Mouse (Mus musculus) skeletal muscle tissue, postnatal 0 days (tissue): Measurements from ENCODE around the gene Olfr1153. TPM values are rescaled to one million over a fixed set of nuclear protein-coding genes. Genes with fewer than 3 reads are reported as not detected.

Experiments
- polyA plus RNA-seq: library from polyadenylated mRNA; unstranded; fragments of >200 nt; fragmentation: Nextera tagmentation; extraction: Ambion mirVana; gene quantifications from 2 replicates; pipeline ENCODE4 v1.2.1, GENCODE M21; 2015

The Olfr1153 gene
- polyA plus RNA-seq = not detected in 2 replicates

GRCm38 (mm10) chr2:87894662-87895061 is at the start of gene Olfr1153:
TSS of gene Olfr1153 (plus strand) at chr2:87894962.

GRCm38 (mm10) chr2:87855562-87855961 is 39.2 kb upstream of the Olfr1153 start, which contains the start of gene Olfr1151:
TSS of gene Olfr1151 (plus strand) at chr2:87855862.

GRCm38 (mm10) chr2:87866192-87866591 is 28.6 kb upstream of the Olfr1153 start, which contains the start of gene Olfr1152:
TSS of gene Olfr1152 (plus strand) at chr2:87866492.

DNA sequence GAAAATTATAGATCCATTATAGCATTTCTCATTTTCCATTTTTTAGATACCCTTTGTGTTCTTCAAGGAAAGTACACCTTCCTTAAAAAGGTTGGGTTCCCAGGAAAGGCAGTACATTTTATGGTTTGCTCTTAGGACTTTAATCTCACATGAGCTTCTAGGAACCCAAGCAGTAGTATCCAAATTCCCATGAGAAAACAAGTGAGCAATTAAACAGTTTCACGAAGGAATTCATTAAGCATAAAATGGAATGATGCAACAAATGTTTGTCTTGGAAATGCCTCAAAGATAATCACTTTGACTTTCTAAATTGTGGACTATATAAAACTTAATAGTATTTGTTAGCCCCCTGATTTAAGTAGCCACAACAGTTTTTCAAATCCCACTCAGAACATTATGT is 10.3 kb downstream of the Olfr1153 start, which contains the start of gene Olfr1154:
Gene Olfr1154 (minus strand): TSS at position 101 of the 400 bp plus-strand sequence.

DNA sequence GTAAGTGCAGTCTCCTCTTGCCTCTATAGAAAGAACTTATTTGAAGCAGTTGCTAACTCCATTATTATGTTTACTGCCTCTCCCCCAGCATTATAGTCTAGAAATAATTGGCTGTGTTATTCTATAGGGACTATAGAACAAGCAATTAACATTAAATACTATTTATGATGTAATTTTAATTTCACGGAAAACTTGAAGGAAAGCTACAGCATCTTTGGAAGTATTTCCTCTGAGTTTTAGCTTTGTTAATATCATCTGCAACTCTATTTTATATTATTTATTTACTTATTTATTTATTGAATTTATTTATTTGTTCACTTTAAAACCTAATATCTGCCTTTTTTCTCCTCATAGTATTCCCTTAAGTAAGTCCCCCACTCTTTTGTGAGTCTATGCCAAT is 50.3 kb downstream of the Olfr1153 start, which contains the start of gene Olfr1155:
Gene Olfr1155 (minus strand): TSS at position 101 of the 400 bp plus-strand sequence.

Other genes starting within 250 kb of the Olfr1153 start
- gene Olfr1133, start 247.6 kb upstream of the Olfr1153 start, polyA plus RNA-seq = not detected in 2 replicates
- gene Olfr1134, start 236.5 kb upstream of the Olfr1153 start, polyA plus RNA-seq = not detected in 2 replicates
- gene Olfr1135, start 221.3 kb upstream of the Olfr1153 start, polyA plus RNA-seq = not detected in 2 replicates
- not detected in 2 replicates for gene Olfr1136, start 201.0 kb upstream of the Olfr1153 start, polyA plus RNA-seq
- not detected in 2 replicates for gene Olfr1137, start 181.8 kb upstream of the Olfr1153 start, polyA plus RNA-seq
- gene Olfr1138, start 155.0 kb upstream of the Olfr1153 start, polyA plus RNA-seq = not detected in 2 replicates
- not detected in 2 replicates for gene Olfr1140, start 151.2 kb upstream of the Olfr1153 start, polyA plus RNA-seq
- gene Olfr1141, start 141.0 kb upstream of the Olfr1153 start, polyA plus RNA-seq = not detected in 2 replicates
- not detected in 2 replicates for gene Olfr152, start 115.5 kb upstream of the Olfr1153 start, polyA plus RNA-seq
- not detected in 2 replicates for gene Olfr1143, start 94.4 kb upstream of the Olfr1153 start, polyA plus RNA-seq
- not detected in 2 replicates for gene Olfr1145, start 85.1 kb upstream of the Olfr1153 start, polyA plus RNA-seq
- not detected in 2 replicates for gene Olfr1148, start 64.4 kb upstream of the Olfr1153 start, polyA plus RNA-seq
- not detected in 2 replicates for gene Olfr1150-ps1, start 51.0 kb upstream of the Olfr1153 start, polyA plus RNA-seq
- gene Olfr1151, start 39.1 kb upstream of the Olfr1153 start, polyA plus RNA-seq = not detected in 2 replicates
- not detected in 2 replicates for gene Olfr1152, start 28.5 kb upstream of the Olfr1153 start, polyA plus RNA-seq
- gene Olfr1154, start 10.2 kb downstream of the Olfr1153 start, polyA plus RNA-seq = not detected in 2 replicates
- gene Olfr1155, start 50.2 kb downstream of the Olfr1153 start, polyA plus RNA-seq = not detected in 2 replicates
- gene Olfr1156, start 58.1 kb downstream of the Olfr1153 start, polyA plus RNA-seq = not detected in 2 replicates
- gene Olfr1157, start 73.3 kb downstream of the Olfr1153 start, polyA plus RNA-seq = not detected in 2 replicates
- not detected in 2 replicates for gene Olfr74, start 79.7 kb downstream of the Olfr1153 start, polyA plus RNA-seq
- not detected in 2 replicates for gene Olfr1158, start 95.2 kb downstream of the Olfr1153 start, polyA plus RNA-seq
- not detected in 2 replicates for gene Olfr1160, start 113.3 kb downstream of the Olfr1153 start, polyA plus RNA-seq
- not detected in 2 replicates for gene Olfr1161, start 127.8 kb downstream of the Olfr1153 start, polyA plus RNA-seq
- not detected in 2 replicates for gene Olfr73, start 142.7 kb downstream of the Olfr1153 start, polyA plus RNA-seq
- gene Olfr1162, start 156.2 kb downstream of the Olfr1153 start, polyA plus RNA-seq = not detected in 2 replicates
- gene Olfr1163, start 176.9 kb downstream of the Olfr1153 start, polyA plus RNA-seq = not detected in 2 replicates
- gene Olfr1164, start 199.0 kb downstream of the Olfr1153 start, polyA plus RNA-seq = not detected in 2 replicates
- not detected in 2 replicates for gene Olfr1166, start 233.3 kb downstream of the Olfr1153 start, polyA plus RNA-seq